Mouse (Mus musculus) testis, postnatal 10 days (tissue): ENCODE data around the gene A530032D15Rik.
A peak's percentile ranks its signal among the peaks of the same experiment; 100 is the strongest.
"Not testable (repeated sequence)": the region's sequence is repeated elsewhere in the genome, so short reads cannot be mapped to it uniquely, and the experiment has no call there.

Experiments used
- DNase-seq: peaks from one replicate; pipeline ENCODE4 v3.0.0; 2021; ENCODE audit warnings: low spot score

A530032D15Rik gene

DNA sequence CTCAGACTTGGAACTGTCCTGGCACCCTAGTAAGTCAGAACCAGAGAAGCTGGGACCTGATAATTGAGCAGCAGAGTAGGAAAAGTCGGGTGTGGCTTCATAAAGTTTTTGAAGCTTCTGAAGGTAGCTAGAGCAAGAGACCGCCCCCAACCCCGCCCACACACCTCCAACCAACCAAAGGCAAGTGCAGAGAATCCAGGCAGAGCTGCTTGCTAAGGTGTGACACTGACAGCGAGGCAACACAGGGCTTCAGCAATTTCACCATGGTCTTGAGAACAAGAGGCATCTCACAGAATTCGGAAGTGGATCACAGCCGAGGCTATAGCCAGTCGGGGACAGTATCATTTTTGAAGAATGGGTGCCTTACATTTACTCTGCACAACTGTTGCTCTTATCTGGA is at the start of gene A530032D15Rik:
Gene A530032D15Rik, minus strand, starts transcription at position 101 of the 400 bp plus-strand sequence.
- not testable (repeated sequence) for DNase-seq

DNA sequence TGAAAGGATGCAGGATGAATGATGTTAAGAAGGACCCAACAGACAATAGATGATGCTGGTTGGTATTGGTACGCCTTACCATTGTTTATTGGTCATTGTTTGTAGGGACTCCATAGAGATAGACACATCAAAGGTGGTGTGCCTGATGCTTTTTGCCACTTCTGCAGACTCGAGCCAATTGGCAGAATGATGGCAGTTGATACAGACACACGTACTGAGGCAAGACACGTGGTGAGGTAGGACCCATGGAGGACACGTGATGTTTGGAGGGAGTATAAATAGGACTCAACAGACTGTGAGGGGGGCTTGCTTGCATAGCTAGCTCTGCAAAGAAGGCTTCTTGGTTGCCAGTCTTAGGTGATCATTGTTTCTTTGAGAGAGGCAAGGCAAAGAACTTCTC is 45.5 kb upstream of the A530032D15Rik start:
- DNase-seq, result not testable (repeated sequence)

DNA sequence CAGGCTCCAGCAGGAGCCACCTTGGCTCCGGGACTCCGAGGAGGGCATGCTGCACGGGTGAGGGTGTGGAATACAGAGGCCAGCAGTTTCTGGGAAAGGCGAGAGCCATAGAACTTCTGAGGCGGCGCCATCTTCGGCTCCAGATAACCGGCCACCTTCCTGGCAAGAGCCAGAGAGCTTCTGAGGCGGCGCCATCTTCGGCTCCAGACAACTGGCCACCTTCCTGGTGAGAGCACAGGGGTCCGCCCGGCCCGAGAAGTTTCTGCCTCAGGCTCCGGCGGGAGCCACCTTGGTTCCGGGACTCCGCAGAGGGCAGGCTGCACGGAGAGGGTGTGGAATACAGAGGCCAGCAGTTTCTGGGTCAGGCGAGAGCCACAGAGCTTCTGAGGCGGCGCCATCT is 24.0 kb upstream of the A530032D15Rik start:
- not testable (repeated sequence) for DNase-seq

DNA sequence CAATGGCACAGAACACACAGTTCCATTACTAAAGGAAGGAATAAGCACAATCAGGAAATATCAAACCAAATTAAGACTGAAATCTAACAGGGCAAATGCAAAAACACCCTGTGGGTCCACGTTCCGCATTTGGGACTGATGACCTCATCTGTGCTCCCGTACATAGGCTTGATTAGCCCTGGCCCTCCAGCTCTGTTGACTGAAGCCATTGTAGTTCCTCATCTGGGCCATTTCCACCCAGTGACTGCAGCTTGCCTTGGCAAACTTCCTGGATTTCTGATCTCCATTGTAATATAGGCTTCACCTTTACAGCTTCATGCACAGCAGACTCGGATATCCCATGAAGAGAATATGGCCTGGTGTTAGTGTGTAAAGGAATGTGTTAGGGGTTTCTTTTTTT is 12.2 kb upstream of the A530032D15Rik start:
- DNase-seq, result not testable (repeated sequence)

DNA sequence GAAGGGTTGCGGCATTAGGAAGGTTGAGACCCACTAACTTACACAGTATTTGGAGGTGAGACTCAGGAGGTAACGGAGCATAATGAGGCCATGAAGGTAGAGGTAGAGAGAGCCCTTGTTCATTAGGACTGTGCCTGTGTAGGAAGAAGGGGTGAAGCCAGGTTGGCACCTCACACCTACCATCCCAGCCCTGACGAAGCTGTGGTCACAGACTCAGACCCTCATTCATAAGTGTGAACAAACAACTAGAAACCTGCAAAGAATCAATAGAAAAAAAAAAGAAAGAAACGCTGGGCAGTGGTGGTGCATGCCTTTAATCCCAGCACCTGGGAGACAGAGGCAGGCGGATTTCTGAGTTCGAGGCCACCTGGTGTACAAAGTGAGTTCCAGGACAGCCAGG is 8.7 kb upstream of the A530032D15Rik start:
- DNase-seq, result peak; percentile 36

DNA sequence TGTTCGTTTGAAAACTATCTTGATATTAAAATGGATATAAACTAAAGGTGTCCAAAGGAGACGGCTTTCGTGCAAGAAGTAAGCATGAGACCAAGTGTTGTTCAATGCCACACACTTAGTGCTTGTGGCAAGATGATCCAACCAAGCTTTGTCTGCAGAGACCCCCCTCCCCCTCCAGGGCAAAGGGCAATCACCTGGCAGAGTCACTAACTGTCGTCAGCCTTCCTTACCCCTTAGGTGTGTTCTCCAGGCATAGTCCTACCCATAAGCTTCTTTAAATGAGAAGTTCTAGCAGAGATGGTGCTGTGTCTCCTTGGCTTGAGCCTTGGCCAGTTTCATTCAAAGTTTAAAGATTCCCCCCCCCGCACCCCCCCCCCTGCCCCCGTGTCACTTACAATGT is 7.9 kb upstream of the A530032D15Rik start:
- DNase-seq, result peak; percentile 43

DNA sequence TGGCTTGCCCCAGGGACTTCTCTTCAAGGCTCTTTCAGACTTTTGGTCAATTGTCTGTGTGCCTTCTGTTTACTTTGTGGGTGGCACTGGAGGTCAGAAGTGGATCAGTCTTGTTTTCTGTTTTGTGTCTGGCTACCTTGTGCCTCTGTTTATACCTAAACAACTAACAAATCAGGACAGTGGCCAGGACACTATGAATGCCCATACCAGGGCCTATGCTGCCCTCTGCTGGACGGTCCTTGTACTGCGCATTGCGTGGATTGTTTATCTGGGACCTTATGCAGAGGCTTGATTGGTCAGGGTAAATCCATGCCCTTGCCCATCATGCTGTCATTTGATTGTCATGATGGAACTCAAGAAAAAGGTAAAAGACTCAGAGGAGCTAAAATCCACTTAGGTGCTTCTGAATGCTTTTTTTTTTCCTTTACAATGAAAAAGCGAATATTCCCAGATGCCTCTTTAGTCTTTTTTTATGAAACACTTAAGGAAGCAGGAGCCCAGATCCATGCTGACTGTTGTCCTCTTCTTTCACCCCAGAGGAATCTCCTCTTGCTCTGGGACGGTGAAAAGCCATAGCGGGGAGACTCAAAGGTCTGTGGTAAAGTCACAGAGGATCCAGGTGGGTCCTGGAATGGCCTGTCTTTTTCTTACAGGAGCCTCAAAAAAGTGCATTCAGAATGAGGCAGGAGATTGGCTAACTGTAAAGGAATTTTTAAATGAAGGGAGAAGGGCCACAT is 5.2 kb upstream of the A530032D15Rik start:
- peak; percentile 55 for DNase-seq

DNA sequence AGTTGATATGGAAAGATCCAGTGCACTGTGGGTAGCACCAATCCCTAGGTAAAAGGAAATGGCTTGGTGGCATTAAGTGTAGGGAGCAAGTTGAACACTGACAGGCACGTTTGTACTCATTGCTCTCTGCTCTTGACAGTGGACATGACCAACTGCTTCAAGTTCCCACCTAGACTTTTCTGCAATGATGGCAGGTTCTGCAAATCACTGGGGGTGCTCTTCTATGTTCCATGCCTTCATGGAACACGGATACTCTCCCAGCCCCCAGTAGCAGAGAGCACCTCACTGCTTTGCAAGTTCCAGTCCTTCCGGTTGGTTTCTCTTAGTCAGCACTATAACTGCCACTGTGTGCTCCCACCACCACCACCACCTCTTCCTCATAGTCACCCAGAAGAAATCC is 4.4 kb upstream of the A530032D15Rik start:
- DNase-seq, result peak; percentile 38

DNA sequence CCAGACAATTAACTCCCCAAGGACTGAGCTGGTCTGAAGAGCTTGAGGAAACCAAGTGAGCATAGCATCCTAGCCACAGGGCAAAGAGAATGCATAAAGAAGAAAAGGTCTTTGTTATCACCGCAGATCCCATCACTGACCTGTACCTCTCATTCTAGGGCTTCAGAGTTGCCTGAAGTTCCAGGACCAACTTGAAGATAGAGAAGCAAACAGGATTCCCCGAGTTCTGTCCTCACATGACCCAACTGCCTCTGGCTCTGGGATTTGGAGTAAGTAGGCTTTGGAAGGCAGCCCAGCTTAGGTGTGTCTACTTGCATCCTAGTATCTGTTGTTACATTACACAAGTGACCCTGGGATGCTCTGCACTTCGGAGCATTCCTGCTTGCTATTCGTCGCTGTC is 3.2 kb upstream of the A530032D15Rik start:
- not testable (repeated sequence) for DNase-seq

DNA sequence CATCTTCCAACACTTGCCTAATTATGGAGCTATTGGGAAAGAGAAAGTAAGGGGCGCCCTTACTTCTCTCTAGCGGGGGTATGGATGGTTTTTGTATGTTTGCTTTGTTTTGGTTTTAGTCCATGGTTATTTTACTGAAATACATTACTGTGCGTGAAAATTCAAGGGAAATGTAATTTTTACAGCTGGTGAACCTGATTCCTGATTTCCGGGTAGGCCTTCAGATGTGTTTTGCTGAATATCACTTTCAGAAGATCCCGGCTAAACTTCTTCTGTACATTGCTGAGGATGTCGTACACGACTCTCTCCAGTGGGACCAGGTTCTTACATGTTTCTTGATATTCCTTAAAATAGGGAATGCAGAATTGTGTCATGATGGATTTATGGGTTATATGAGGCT is 2.6 kb upstream of the A530032D15Rik start:
- not testable (repeated sequence) for DNase-seq

DNA sequence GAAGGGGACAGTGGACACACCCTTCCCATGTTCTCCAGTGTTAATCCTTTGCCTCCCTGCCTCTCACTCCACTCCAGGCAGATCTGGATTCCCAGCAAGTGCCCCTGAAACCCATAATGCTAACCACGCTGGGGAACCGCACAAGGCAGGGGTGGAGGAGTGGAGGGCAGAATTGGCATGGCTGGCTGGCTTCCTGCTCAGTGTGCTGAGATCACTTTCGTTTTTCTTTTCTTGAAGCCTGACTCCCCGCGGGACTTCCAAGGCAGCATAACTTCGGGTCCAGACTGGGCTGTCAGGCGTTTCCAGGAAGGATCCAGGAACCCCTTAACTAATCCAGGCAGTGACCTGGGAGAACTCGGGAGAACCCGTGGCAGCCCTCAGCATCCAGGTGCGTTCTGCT is 1.9 kb upstream of the A530032D15Rik start:
- DNase-seq, result peak; percentile 53

DNA sequence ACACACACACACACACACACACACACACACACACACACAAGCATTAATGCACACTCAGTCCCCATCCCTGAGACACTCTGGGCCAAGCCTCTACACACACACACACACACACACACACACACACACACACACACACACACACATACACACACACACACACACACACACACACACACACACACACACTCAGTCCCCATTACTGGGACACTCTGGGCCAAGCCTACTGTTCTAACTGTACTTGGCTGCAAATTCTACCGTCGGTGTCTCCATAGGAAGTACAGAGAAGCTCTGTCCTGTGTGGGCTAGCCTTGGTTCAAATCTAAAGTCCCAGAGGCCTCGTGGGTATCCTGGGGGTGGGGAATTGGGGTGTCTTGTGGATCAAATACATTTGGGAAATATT is 1.2 kb upstream of the A530032D15Rik start:
- peak; percentile 39 for DNase-seq

DNA sequence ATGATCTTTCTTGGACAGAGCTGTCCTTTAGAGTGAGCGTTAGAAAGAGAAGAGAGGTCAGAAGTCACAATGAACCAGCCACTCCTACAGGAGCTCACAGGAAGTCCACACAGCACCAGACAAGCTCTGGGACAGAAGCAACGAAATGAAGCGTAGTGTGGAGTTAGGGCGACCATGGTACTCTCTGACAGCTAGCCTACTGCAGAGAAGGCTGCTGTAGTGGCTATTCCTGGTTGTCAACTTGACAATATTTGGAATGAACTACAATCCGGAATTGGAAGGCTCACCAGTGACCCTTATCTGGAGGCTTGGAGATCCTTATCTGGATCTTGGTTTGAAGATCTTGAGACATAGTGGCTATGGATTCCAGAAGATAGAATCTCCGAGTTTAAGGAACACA is 3.6 kb downstream of the A530032D15Rik start:
- DNase-seq, result peak; percentile 37

DNA sequence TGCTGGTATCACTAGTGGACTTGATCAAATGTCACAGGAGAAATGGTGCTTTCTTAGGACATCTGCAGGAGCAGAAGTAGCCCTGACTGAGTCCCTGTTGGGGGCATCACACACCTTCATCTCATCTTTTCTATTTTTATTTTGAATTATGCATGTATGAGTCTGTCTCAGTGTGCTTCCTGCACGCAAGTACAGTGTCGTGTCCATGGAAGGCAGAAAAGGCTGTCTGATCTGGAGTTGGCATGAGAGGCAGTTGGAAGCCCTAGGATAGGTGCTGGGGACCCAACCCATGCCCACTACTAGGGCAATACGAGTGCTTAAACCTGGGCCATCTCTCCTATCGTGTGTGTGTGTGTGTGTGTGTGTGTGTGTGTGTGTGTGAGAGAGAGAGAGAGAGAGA is 4.3 kb downstream of the A530032D15Rik start:
- peak; percentile 47 for DNase-seq

DNA sequence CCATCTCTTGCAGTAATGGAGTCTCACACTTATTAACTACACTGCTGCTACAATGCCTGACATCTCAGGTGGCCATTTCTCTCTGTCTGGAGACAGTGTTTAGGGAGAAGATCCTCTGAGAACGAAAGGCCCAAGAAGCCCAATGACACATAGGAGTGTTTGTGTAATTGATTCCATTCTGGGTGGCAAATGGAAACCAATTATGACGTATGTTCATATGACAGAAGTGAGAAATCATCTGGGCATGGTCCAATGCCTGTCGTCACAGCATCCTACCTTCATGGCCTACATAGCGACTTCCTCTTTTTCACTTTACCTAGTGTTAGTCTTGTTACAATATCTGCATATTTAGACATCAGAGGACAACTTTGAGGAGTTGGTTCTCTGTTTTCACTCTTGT is 7.9 kb downstream of the A530032D15Rik start:
- DNase-seq, result not testable (repeated sequence)

DNA sequence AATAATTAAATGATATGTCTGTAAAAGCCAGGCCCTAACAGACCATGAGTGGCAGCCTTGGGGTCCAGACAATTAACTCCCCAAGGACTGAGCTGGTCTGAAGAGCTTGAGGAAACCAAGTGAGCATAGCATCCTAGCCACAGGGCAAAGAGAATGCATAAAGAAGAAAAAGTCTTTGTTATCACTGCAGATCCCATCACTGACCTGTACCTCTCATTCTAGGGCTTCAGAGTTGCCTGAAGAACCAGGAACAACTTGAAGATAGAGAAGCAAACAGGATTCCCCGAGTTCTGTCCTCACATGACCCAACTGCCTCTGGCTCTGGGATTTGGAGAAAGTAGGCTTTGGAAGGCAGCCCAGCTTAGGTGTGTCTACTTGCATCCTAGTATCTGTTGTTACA is 9.8 kb downstream of the A530032D15Rik start, which contains the start of gene Gm10553:
Gene Gm10553, plus strand, starts transcription at position 301 of the 400 bp plus-strand sequence.
- not testable (repeated sequence) for DNase-seq

DNA sequence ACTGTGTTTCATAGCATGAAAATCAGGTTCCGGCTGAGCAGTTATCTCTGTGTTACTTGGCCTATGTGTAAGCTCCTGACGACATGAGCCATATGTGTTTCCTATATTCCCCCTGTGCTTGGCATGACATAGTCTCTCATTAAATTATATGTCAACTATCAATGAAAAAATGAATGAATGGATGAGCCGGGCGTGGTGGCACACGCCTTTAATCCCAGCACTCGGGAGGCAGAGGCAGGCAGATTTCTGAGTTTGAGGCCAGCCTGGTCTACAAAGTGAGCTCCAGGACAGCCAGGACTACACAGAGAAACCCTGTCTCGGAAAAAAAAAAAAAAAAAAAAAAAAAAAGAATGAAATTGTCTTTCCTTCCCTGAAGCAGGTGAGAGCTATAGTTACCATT is 10.6 kb downstream of the A530032D15Rik start:
- DNase-seq, result peak; percentile 38

DNA sequence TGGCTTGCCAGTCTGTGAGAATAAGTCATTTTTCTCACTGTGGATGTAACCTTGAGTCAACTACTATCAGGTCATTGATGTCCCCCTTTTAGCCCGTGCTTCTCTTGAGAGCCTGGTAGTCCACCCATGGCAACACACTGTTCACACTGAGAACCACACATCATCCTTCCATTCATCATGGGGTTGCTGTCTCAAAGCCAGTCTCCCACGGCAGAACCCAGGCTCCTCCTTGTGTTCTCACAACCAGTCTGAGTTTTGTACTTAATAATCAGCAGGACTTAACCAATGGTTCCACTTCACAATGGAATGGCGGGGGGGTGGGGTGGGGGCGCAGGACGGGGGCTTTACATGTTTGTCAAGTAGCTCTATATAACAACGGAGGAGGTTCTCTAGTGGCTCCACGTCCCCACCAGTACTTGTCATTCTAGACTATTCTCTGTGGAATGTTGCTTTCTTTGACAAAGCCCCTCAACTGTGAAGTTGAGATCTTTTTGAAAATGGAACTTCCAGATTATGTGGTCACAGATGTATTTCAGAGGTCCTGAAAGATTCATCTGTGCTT is 16.6 kb downstream of the A530032D15Rik start:
- DNase-seq, result not testable (repeated sequence)

DNA sequence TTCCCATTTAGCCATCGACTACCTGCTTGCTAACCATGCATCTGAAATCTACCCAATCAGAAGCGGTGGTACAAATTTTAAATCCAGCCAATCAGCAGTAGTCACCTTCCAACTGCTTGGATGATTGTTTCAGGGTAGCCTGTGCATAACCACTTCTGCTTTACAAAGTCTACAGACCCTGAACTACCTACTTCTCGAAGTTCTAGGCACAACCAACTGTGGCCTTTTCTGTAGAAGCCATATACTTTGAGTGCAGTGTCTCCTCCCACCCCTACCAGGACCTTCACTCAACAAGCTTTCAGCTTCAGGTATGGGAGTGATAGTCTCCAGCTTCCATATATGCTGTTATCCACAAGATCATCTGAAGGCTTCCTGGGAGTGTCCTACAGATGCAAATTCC is 17.5 kb downstream of the A530032D15Rik start:
- DNase-seq, result not testable (repeated sequence)

DNA sequence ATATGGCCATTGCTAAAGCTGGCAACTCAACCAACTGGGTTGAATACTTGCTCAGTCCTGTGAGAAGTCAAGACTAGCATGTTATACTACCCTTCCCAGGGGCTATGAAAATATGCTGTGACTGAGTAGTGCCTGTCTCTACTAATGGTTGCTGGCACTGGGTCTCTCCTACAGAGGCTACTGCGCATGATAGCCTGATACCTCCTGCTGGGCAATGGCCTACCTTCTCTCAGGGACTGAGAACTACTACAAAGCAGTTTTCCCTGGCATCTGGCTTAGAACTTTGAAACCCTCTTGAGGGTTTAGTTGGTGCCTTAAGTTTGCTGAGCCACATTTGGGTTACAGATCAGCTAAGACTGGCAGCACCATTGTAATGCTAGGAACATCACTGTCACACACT is 23.4 kb downstream of the A530032D15Rik start:
- not testable (repeated sequence) for DNase-seq

DNA sequence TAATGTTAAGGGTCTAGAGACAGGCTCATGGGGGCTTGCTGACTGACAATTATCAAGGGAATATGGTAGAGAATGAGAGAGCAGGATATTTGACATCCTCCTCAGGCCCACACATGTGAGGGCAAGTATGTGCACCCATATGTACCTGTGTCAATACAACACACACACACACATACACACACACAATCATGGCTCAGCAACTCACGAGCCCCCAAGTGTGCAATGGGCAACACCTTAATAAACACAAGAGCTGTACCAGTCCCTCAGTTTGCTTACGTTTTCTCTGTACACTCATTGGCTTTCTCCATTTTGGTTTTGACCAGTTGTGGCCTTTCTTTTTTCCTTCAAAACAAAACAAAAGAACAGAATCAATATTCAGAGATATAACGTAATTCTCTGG is 24.9 kb downstream of the A530032D15Rik start:
- not testable (repeated sequence) for DNase-seq

DNA sequence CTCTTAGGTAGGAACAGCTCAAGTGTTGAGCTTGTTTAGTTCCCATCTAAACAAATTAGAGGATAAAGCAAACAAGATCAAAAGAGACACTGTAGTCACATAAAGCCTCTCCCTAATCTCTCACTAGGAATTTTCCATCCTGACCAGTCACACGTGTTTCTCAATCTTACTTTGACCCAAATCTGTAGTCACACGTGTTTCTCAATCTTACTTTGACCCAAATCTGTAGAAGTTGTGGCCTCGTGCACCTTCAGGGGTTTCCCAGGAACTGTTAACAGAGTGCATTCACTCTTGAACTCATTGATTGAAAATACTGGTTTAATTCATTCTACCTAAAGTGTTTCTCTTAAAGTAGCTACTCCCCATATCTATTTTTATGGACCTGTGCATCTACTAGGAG is 36.6 kb downstream of the A530032D15Rik start:
- DNase-seq, result not testable (repeated sequence)

DNA sequence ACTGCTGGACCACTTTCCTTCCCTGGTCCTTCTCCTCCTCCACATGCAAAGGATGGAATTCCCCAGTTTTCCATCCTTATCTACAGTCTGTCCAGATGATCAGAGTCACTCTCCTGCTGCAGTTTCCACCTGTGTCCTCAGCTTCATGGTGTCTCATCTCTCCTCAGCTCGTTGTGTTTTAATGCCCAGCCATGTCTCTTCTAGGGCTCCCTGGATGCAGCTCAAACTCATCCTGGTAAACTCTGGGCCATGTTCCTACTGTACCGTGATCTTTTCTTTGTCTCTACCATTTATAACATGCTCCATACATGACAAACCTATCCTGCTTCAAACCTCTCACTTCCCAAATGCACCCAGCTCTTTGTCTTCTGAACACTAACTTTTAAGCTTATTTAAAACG is 38.0 kb downstream of the A530032D15Rik start:
- DNase-seq, result not testable (repeated sequence)

DNA sequence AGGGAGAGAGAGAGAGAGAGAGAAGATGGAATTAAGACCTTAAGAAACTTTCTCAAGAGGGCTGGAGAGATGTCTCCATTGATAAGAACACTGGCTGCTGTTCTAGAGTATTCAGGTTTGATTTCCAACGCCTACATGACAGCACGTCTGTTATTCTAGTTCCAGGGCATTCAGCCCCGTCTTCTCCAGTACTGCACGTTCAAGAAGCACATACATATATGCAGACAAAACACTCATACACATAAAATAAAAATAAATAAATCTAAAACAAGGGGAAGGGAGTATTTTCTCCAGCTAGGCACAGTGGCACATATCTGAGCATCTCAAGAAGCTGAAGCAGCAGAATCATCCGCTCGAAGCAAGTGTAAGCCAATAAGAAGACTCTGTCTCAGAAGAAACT is 73.9 kb downstream of the A530032D15Rik start:
- DNase-seq, result not testable (repeated sequence)
